Mouse (Mus musculus): ENCODE results near the gene Fastk. TPM values are rescaled to one million over a fixed set of nuclear protein-coding genes. Genes with fewer than 3 reads are reported as not detected.
A peak's percentile ranks its signal among the peaks of the same experiment; 100 is the strongest.

Gene Fastk
- polyA plus RNA-seq, 1 experiment from 2014 or later: 156 TPM

DNA sequence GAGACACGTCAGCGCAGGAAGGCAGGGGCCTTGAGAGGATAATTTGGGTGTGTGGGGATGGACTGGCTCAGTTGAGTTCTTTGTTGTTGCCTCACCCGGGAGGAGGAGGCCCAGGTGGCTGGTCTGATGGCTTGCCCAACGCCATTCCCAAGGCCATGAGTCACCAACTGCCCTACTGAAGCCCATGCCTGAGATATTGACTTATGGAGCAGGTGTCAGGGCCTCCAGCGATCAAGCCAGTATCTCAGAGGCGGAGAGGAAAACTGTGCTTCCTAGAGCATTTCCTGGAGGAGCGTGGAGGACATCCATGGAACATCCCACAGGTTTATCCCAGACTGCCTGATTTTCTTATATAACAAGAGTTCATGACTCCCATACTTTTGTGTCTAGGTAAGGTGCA lies 52.4 kb downstream of the Fastk start:
- Histone ChIP-seq H3K36me3 (peaks cover 2% of the 10 kb centered on the region; the same call in 1 of the 2 replicates), H3K4me3 (no peak overlapping the region), H3K27me3 (ENCODE audit: insufficient read depth, poor library complexity, severe bottlenecking) (peaks cover 16% of the 10 kb centered on the region), H3K4me1 (peaks cover 46% of the 10 kb centered on the region), H3K9me3 (no peaks in the 10 kb centered on the region), H3K27ac (0 out of 2 replicates have a peak overlapping the region, but pooled peaks have one; percentile 1)
- 63% methylated on average over 7 of the region's 7 CpGs for WGBS
- DNase-seq (ENCODE audit: low spot score): no peak

DNA sequence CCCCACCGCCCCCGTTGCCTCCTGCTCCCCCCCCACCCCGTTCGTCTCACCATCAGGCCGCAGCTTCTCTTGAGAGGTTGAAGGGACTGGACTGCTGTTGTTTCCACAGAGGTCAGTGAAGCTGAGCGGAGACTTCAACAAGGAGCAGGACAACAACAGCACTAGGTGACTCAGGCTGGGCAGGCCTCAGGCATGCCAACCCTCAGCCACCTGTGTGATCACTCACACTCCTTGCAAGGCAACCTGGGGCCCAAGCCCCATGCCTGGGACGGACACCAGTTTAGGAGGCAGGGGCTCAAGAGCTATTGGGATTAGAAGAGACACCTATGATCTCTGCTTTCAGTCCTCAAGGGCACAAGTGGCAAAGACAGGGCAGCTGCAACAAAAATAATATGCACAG lies 53.2 kb downstream of the Fastk start, which contains the start of gene Atg9b:
Atg9b (minus strand) TSS at position 280 of the 400 bp plus-strand sequence.
- H3K27ac ChIP-seq: 0 out of 2 replicates have a peak within 1 kb of the TSS, but pooled peaks have one; percentile 1
- peaks cover 24% of the 10 kb centered on the region for H3K27me3 ChIP-seq (ENCODE audit: insufficient read depth, poor library complexity, severe bottlenecking)
- WGBS: 78% methylated on average over 7 of the region's 7 CpGs
- no peaks in the 10 kb centered on the region for H3K9me3 ChIP-seq
- H3K4me3 ChIP-seq: no peak within 1 kb of the TSS
- peaks cover 2% of the 10 kb centered on the region; the same call in 1 of the 2 replicates for H3K36me3 ChIP-seq
- DNase-seq (ENCODE audit: low spot score): no peak
- peaks cover 55% of the 10 kb centered on the region for H3K4me1 ChIP-seq

- no peak overlapping the region for H3K4me3 ChIP-seq
- DNase-seq (ENCODE audit: low spot score): no peak
- peaks cover 46% of the 10 kb centered on the region for H3K27me3 ChIP-seq (ENCODE audit: insufficient read depth, poor library complexity, severe bottlenecking)
- H3K36me3 ChIP-seq: 0 out of 2 replicates have a peak, but pooled peaks cover 5% of the 10 kb centered on the region
- 79% methylated on average over 4 of the region's 4 CpGs for WGBS
- peak overlapping the region; percentile 72 for H3K27ac ChIP-seq
- no peaks in the 10 kb centered on the region for H3K9me3 ChIP-seq
- peaks cover 62% of the 10 kb centered on the region for H3K4me1 ChIP-seq
Measured at GRCm38 (mm10) chr5:24389658-24390020, 55.4 kb downstream of the Fastk start.

GRCm38 (mm10) chr5:24389011-24389657 lies 56.0 kb downstream of the Fastk start:
- Histone ChIP-seq H3K4me3 (no peak overlapping the region), H3K36me3 (0 out of 2 replicates have a peak, but pooled peaks cover 5% of the 10 kb centered on the region), H3K27ac (peak overlapping the region; percentile 84), H3K27me3 (ENCODE audit: insufficient read depth, poor library complexity, severe bottlenecking) (peaks cover 50% of the 10 kb centered on the region), H3K4me1 (peaks cover 64% of the 10 kb centered on the region), H3K9me3 (no peaks in the 10 kb centered on the region)
- no peak for DNase-seq (ENCODE audit: low spot score)
- WGBS: 47% methylated on average over 7 of the region's 7 CpGs

Other genes starting within 250 kb of the Fastk start
- 28.8 and 32.2 TPM in 2 replicates for gene Kcnh2, start 93.7 kb downstream of the Fastk start, polyA plus RNA-seq (2016; fragmentation: Nextera tagmentation; extraction: Ambion mirVana)
- 23.2 and 40.8 TPM in 2 replicates for gene Nos3, start 80.5 kb downstream of the Fastk start, polyA plus RNA-seq (2016; fragmentation: Nextera tagmentation; extraction: Ambion mirVana)
- 1.2 and 2.3 TPM in 2 replicates for gene Atg9b, start 53.1 kb downstream of the Fastk start, polyA plus RNA-seq (2016; fragmentation: Nextera tagmentation; extraction: Ambion mirVana)
- gene Abcb8, start 51.6 kb downstream of the Fastk start, polyA plus RNA-seq (2016; fragmentation: Nextera tagmentation; extraction: Ambion mirVana): 62.7 and 81.3 TPM in 2 replicates
- gene Asic3, start 31.9 kb downstream of the Fastk start, polyA plus RNA-seq (2016; fragmentation: Nextera tagmentation; extraction: Ambion mirVana): 0.11 TPM in 1 of 2 replicates, not detected in the other
- gene Cdk5, start 21.8 kb downstream of the Fastk start, polyA plus RNA-seq (2016; fragmentation: Nextera tagmentation; extraction: Ambion mirVana): 33.9 and 37.4 TPM in 2 replicates
- 33.2 and 36.0 TPM in 2 replicates for gene Slc4a2, start 21.4 kb downstream of the Fastk start, polyA plus RNA-seq (2016; fragmentation: Nextera tagmentation; extraction: Ambion mirVana)
- 21.3 and 22.3 TPM in 2 replicates for gene Tmub1, start 2.6 kb upstream of the Fastk start, polyA plus RNA-seq (2016; fragmentation: Nextera tagmentation; extraction: Ambion mirVana)
- gene Agap3, start 6.9 kb upstream of the Fastk start, polyA plus RNA-seq (2016; fragmentation: Nextera tagmentation; extraction: Ambion mirVana): 20.1 and 30.1 TPM in 2 replicates
- 0.06 TPM in 1 of 2 replicates, not detected in the other for gene Gbx1, start 81.9 kb upstream of the Fastk start, polyA plus RNA-seq (2016; fragmentation: Nextera tagmentation; extraction: Ambion mirVana)
- gene Asb10, start 95.7 kb upstream of the Fastk start, polyA plus RNA-seq (2016; fragmentation: Nextera tagmentation; extraction: Ambion mirVana): 1.6 and 3.3 TPM in 2 replicates
- gene 4931409K22Rik, start 111.5 kb upstream of the Fastk start, polyA plus RNA-seq (2016; fragmentation: Nextera tagmentation; extraction: Ambion mirVana): 0.06 and 0.09 TPM in 2 replicates
- gene Abcf2, start 132.2 kb upstream of the Fastk start, polyA plus RNA-seq (2016; fragmentation: Nextera tagmentation; extraction: Ambion mirVana): 107 and 126 TPM in 2 replicates
- 19.1 and 22.8 TPM in 2 replicates for gene Chpf2, start 141.5 kb upstream of the Fastk start, polyA plus RNA-seq (2016; fragmentation: Nextera tagmentation; extraction: Ambion mirVana)
- gene Smarcd3, start 179.1 kb upstream of the Fastk start, polyA plus RNA-seq (2016; fragmentation: Nextera tagmentation; extraction: Ambion mirVana): 73.7 and 92.1 TPM in 2 replicates
- gene Nub1, start 240.2 kb upstream of the Fastk start, polyA plus RNA-seq (2016; fragmentation: Nextera tagmentation; extraction: Ambion mirVana): 27.1 and 27.4 TPM in 2 replicates

Measured in heart, embryonic 10.5 days (tissue).